Mouse (Mus musculus) cortical plate, adult 2 months (tissue): ENCODE results near the gene Olfr812. TPM values are rescaled to one million over a fixed set of nuclear protein-coding genes. Genes with fewer than 3 reads are reported as not detected.
"Not testable (repeated sequence)": the region's sequence is repeated elsewhere in the genome, so short reads cannot be mapped to it uniquely, and the experiment has no call there.

Experiments
- H3K27ac ChIP-seq: fragments of 200-500 bp; 2 replicates; pipeline ENCODE4 v1.5.1; 2012; ENCODE audit warnings: low read length, control low read depth, inconsistent platforms; ENCODE audit not compliant: insufficient read depth
- H3K4me1 ChIP-seq: fragments of 200-500 bp; 2 replicates; pipeline ENCODE4 v1.6.1; 2011; ENCODE audit warnings: low read length; ENCODE audit not compliant: control insufficient read depth, insufficient read depth
- H3K4me3 ChIP-seq: fragments of 200-500 bp; 2 replicates; pipeline ENCODE4 v1.5.1; 2011; ENCODE audit warnings: mild to moderate bottlenecking, low read length, control low read depth; ENCODE audit not compliant: insufficient read depth
- CTCF ChIP-seq: fragments of 200-500 bp; IDR thresholded peaks from 2 replicates; pipeline ENCODE4 v1.5.1; 2011; ENCODE audit warnings: mild to moderate bottlenecking, control low read depth, low read length; ENCODE audit not compliant: insufficient read depth; ENCODE audit errors: extremely low read depth
- POLR2A ChIP-seq: fragments of 200-500 bp; IDR thresholded peaks from 2 replicates; pipeline ENCODE4 v1.6.1; 2011; ENCODE audit warnings: mild to moderate bottlenecking, low read length, control low read depth; ENCODE audit not compliant: insufficient read depth; ENCODE audit errors: extremely low read depth
- polyA plus RNA-seq: library from polyadenylated mRNA; depleted of rRNA; stranded (reverse); fragments of >200 nt; gene quantifications from 2 replicates; pipeline ENCODE4 v1.2.3, GENCODE M21; 2012; rRNA removed

Gene Olfr812
- not detected in 2 replicates for polyA plus RNA-seq

GRCm38 (mm10) chr10:129845994-129846393, at the start of gene Olfr812:
Gene Olfr812 (minus strand): TSS chr10:129846094.
- Histone ChIP-seq H3K4me3 (no peak within 1 kb of the TSS), H3K4me1 (no peaks in the 10 kb centered on the region), H3K27ac (no peak within 1 kb of the TSS)
- TF ChIP-seq CTCF (no peak), POLR2A (no peak)

- Histone ChIP-seq H3K27ac (no peak overlapping the region), H3K4me3 (no peak overlapping the region), H3K4me1 (no peaks in the 10 kb centered on the region)
- TF ChIP-seq POLR2A (no peak), CTCF (no peak)
These were observed 40.0 kb upstream of the Olfr812 start for GRCm38 (mm10) chr10:129885934-129886333.

DNA sequence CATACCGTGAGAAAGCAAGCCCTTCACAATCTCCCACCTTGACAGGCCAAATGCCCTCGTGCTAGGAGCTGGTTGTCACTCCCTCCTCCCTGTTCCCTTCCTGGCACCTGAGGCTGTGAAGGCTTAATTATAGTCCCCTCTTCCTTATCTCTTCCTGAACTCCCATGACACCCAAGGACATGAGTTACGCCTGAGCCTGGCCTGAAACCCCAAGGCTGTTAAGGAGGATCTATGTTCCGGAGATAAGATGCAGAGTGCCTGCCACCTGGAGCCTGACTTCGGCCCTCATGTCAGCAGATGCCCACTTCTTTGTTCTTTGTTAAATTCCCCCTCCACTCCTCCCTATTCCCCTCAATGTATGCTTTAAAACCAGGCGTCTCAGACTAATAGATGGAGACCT, 39.6 kb upstream of the Olfr812 start:
- H3K4me1 ChIP-seq, H3K27ac ChIP-seq, H3K4me3 ChIP-seq: not testable (repeated sequence)

GRCm38 (mm10) chr10:129879751-129880150, 33.9 kb upstream of the Olfr812 start, which contains the start of gene Olfr814:
Gene Olfr814 (minus strand): TSS chr10:129879851.
- H3K27ac ChIP-seq, H3K4me1 ChIP-seq, H3K4me3 ChIP-seq: not testable (repeated sequence)

DNA sequence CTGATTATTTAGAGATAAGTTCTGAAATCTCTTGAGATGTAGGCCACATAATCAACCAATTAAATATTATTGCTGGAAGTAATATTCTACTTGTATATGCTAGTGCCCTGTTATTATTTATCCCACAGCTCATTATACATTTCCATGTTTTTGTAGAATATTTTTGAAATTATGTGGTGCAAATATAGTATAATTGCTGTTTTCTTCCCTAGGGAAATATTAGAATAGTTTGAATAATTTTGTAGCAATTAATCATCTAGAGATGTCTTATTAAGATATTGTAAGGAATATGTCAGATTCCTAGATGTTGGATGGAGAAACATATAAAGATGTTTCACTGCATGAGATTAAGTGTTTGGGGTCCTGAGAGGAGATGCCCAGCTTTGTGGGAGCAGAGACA, 9.2 kb upstream of the Olfr812 start, which contains the start of gene Olfr813:
Gene Olfr813, plus strand, starts transcription at position 301 of the 400 bp plus-strand sequence.
- Histone ChIP-seq H3K4me1 (no peaks in the 10 kb centered on the region), H3K27ac (no peak within 1 kb of the TSS), H3K4me3 (no peak within 1 kb of the TSS)
- TF ChIP-seq CTCF (no peak), POLR2A (no peak)

GRCm38 (mm10) chr10:129847343-129847742, 1.4 kb upstream of the Olfr812 start:
- H3K27ac ChIP-seq: no peak overlapping the region
- H3K4me1 ChIP-seq: no peaks in the 10 kb centered on the region
- TF ChIP-seq POLR2A (no peak), CTCF (no peak)
- H3K4me3 ChIP-seq: no peak overlapping the region

DNA sequence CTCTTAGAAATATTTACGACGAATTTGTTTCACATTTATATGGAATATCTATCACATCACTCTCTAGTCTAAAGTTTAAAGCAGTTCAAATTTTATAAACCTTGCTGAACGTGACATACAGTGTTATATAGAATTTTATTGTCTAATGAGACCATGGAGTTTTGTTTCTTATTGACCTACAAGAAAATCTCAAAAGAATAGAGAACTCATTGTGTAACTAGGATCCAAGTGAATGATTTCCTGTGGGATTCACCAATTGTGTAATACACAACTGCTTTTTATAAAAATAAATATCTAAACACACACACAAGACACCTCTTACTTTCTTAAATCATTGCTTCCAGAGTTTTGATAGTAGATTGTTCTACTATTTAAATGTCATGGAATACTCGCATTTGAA, 41.6 kb downstream of the Olfr812 start, which contains the start of gene Olfr811:
Gene Olfr811, minus strand, starts transcription at position 101 of the 400 bp plus-strand sequence.
- no peak for TF ChIP-seq POLR2A
- TF ChIP-seq CTCF: no peak
- no peak within 1 kb of the TSS for H3K4me3 ChIP-seq
- no peaks in the 10 kb centered on the region for H3K4me1 ChIP-seq
- H3K27ac ChIP-seq: no peak within 1 kb of the TSS

- TF ChIP-seq CTCF: no peak
- TF ChIP-seq POLR2A: no peak
- Histone ChIP-seq H3K4me3 (no peak within 1 kb of the TSS), H3K4me1 (no peaks in the 10 kb centered on the region)
These were observed 51.1 kb downstream of the Olfr812 start, which contains the start of gene Olfr810 for GRCm38 (mm10) chr10:129794817-129795216. Gene Olfr810 (minus strand): TSS chr10:129794917.

More at GRCm38 (mm10) chr10:129794817-129795216, 51.1 kb downstream of the Olfr812 start, which contains the start of gene Olfr810:
- no peak within 1 kb of the TSS for H3K27ac ChIP-seq

Other genes starting within 250 kb of the Olfr812 start
- not detected in 2 replicates for gene Olfr796, start 233.5 kb downstream of the Olfr812 start, polyA plus RNA-seq
- gene Olfr798, start 218.2 kb downstream of the Olfr812 start, polyA plus RNA-seq: not detected in 2 replicates
- gene Olfr799, start 208.6 kb downstream of the Olfr812 start, polyA plus RNA-seq: not detected in 2 replicates
- gene Olfr800, start 188.4 kb downstream of the Olfr812 start, polyA plus RNA-seq: not detected in 2 replicates
- gene Olfr801, start 172.2 kb downstream of the Olfr812 start, polyA plus RNA-seq: not detected in 2 replicates
- gene Olfr802, start 157.9 kb downstream of the Olfr812 start, polyA plus RNA-seq: not detected in 2 replicates
- gene Olfr803, start 151.8 kb downstream of the Olfr812 start, polyA plus RNA-seq: not detected in 2 replicates
- not detected in 2 replicates for gene Olfr804, start 142.9 kb downstream of the Olfr812 start, polyA plus RNA-seq
- not detected in 2 replicates for gene Olfr805, start 116.7 kb downstream of the Olfr812 start, polyA plus RNA-seq
- gene Olfr806, start 104.2 kb downstream of the Olfr812 start, polyA plus RNA-seq: not detected in 2 replicates
- not detected in 2 replicates for gene Olfr807, start 88.3 kb downstream of the Olfr812 start, polyA plus RNA-seq
- not detected in 2 replicates for gene Olfr808, start 80.6 kb downstream of the Olfr812 start, polyA plus RNA-seq
- gene Olfr809, start 71.5 kb downstream of the Olfr812 start, polyA plus RNA-seq: not detected in 2 replicates
- gene Olfr810, start 51.2 kb downstream of the Olfr812 start, polyA plus RNA-seq: not detected in 2 replicates
- not detected in 2 replicates for gene Olfr811, start 41.7 kb downstream of the Olfr812 start, polyA plus RNA-seq
- gene Olfr813, start 9.3 kb upstream of the Olfr812 start, polyA plus RNA-seq: not detected in 2 replicates
- not detected in 2 replicates for gene Olfr814, start 33.8 kb upstream of the Olfr812 start, polyA plus RNA-seq
- not detected in 2 replicates for gene Olfr815, start 59.8 kb upstream of the Olfr812 start, polyA plus RNA-seq
- gene Olfr816, start 69.5 kb upstream of the Olfr812 start, polyA plus RNA-seq: not detected in 2 replicates
- gene Olfr818, start 103.0 kb upstream of the Olfr812 start, polyA plus RNA-seq: not detected in 2 replicates
- gene Olfr819, start 121.2 kb upstream of the Olfr812 start, polyA plus RNA-seq: not detected in 2 replicates
- gene Olfr247, start 130.0 kb upstream of the Olfr812 start, polyA plus RNA-seq: not detected in 2 replicates
- gene Gm10310, start 139.0 kb upstream of the Olfr812 start, polyA plus RNA-seq: not detected in 2 replicates
- gene Olfr820, start 166.5 kb upstream of the Olfr812 start, polyA plus RNA-seq: not detected in 2 replicates
- gene Olfr821, start 184.3 kb upstream of the Olfr812 start, polyA plus RNA-seq: not detected in 2 replicates
- gene Olfr822, start 225.1 kb upstream of the Olfr812 start, polyA plus RNA-seq: not detected in 2 replicates